Mouse (Mus musculus): ENCODE measurements at regions not wholly inside any gene's neighbourhood (a gene's known extent, or its start where the extent isn't known, plus 50 kb on each side); places are given as distances from the start of the nearest gene placed in this dataset.
A peak's percentile ranks its signal among the peaks of the same experiment; 100 is the strongest.

DNA sequence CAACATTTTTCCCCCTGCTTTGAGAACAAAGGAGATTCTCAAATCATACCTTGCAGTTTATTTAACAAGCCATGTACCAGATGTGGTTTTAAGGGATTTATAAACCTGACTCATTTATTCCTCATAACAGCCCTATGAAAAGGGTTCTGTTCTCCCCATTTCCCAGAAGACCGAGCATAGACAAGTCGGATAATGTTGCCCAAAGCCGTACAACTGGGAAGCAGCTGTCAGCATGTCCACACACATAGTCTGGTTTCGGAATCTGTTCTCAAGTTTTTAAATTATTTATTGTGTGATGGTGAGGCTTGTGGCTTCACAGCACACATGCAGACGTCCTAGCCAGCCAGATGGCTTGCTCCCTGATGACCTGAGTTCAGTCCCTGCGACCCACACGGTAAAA, 143.4 kb upstream of the Noct start:
- H3K4me3 ChIP-seq (ENCODE audit: insufficient read depth, poor library complexity, severe bottlenecking) = no peak overlapping the region
- H3K79me2 ChIP-seq (ENCODE audit: control insufficient read depth, insufficient read depth) = no peaks in the 10 kb centered on the region
- no peaks in the 10 kb centered on the region for H3K36me3 ChIP-seq (ENCODE audit: control insufficient read depth, insufficient read depth)
- H3ac ChIP-seq (ENCODE audit: control insufficient read depth, insufficient read length, low read depth) = no peak overlapping the region
- no peaks in the 10 kb centered on the region for H3K27me3 ChIP-seq (ENCODE audit: control insufficient read depth, insufficient read depth, insufficient read length)
- TF ChIP-seq MAX (IDR thresholded peaks at IDR 0.05) (no peak), MYOD1 (IDR thresholded peaks at IDR 0.05; ENCODE audit: control insufficient read depth, insufficient read length, low read depth) (peak; percentile 72)
- no peaks in the 10 kb centered on the region for H3K79me3 ChIP-seq (ENCODE audit: low read depth)

DNA sequence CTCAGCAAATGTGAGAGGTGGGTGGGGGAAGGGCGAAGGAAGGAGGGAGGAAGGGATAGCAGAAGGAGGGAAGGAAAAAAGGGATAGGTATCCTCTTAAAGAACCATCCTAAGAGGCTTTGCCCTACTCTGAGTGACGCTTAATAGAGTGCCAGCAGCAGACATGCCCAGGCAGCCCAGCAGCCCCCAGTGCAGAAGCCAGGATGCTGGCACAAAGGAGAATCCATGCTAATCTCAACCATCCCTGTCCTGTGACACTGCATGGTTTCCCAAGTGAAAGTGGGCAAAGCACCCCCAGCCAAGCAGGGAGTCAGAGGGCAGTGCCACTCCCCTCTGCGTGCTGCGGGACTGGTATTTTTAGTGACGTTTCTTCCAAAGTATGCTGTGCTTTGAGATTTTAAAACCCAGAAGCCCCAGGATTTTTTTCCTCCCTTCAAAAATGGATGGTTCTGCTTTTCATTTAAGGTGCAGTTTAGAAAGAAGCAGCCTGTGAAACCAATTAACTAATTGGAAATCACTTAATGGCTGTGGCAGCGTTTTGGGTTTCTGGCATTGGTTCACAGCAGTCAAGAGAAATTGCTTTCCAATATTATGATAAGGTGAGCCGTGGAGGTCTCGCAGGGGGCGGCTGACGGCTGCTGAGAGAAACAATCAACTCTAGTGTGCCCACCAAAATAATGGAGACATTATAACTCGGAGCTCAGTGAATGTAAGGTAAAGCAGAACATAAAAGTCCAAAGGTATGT, 141.2 kb upstream of the Noct start:
- H3K79me2 ChIP-seq (ENCODE audit: control insufficient read depth, insufficient read depth) = no peaks in the 10 kb centered on the region
- no peak overlapping the region for H3ac ChIP-seq (ENCODE audit: control insufficient read depth, insufficient read length, low read depth)
- TF ChIP-seq CTCF (IDR thresholded peaks at IDR 0.05; ENCODE audit: control insufficient read depth, insufficient read depth, insufficient read length) (no peak), MYOD1 (IDR thresholded peaks at IDR 0.05; ENCODE audit: control insufficient read depth, insufficient read length, low read depth) (no peak), MAX (IDR thresholded peaks at IDR 0.05) (no peak), CEBPB (IDR thresholded peaks at IDR 0.05; ENCODE audit: low read depth) (no peak), FOSL1 (IDR thresholded peaks at IDR 0.05; ENCODE audit: insufficient read depth, low read length, poor library complexity, severe bottlenecking) (no peak), MYOG (IDR thresholded peaks at IDR 0.05; ENCODE audit: control insufficient read depth, extremely low read depth, insufficient read length) (no peak), USF1 (IDR thresholded peaks at IDR 0.05; ENCODE audit: low read depth) (no peak)
- no peaks in the 10 kb centered on the region for H3K36me3 ChIP-seq (ENCODE audit: control insufficient read depth, insufficient read depth)
- H3K4me3 ChIP-seq (ENCODE audit: insufficient read depth, poor library complexity, severe bottlenecking) = no peak overlapping the region
- no peaks in the 10 kb centered on the region for H3K27me3 ChIP-seq (ENCODE audit: control insufficient read depth, insufficient read depth, insufficient read length)
- no peaks in the 10 kb centered on the region for H3K79me3 ChIP-seq (ENCODE audit: low read depth)

DNA sequence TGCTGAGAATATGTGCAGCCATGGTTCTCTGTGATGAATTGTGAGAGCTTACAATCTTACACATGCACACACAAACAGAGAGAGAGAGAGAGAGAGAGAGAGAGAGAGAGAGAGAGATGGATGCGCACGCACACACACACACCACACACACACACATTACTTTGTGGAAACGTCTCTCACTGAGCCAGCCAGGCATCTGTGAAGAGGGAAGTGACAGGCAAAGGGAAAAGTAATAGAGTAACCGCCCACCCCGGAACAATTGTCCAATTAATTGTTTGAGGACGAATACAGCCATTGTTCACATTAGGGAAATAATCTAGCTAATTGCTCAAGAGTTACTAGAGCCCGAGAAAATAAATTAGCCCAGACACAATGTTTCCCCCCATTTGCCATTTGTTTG, 140.7 kb upstream of the Noct start:
- H3K79me3 ChIP-seq (ENCODE audit: low read depth) = no peaks in the 10 kb centered on the region
- H3K4me3 ChIP-seq (ENCODE audit: insufficient read depth, poor library complexity, severe bottlenecking) = no peak overlapping the region
- H3K79me2 ChIP-seq (ENCODE audit: control insufficient read depth, insufficient read depth) = no peaks in the 10 kb centered on the region
- no peaks in the 10 kb centered on the region for H3K36me3 ChIP-seq (ENCODE audit: control insufficient read depth, insufficient read depth)
- H3K27me3 ChIP-seq (ENCODE audit: control insufficient read depth, insufficient read depth, insufficient read length) = no peaks in the 10 kb centered on the region
- no peak overlapping the region for H3ac ChIP-seq (ENCODE audit: control insufficient read depth, insufficient read length, low read depth)
- TF ChIP-seq USF1 (IDR thresholded peaks at IDR 0.05; ENCODE audit: low read depth) (no peak), CTCF (IDR thresholded peaks at IDR 0.05; ENCODE audit: control insufficient read depth, insufficient read depth, insufficient read length) (no peak), MYOG (IDR thresholded peaks at IDR 0.05; ENCODE audit: control insufficient read depth, extremely low read depth, insufficient read length) (no peak), MYOD1 (IDR thresholded peaks at IDR 0.05; ENCODE audit: control insufficient read depth, insufficient read length, low read depth) (no peak), MAX (IDR thresholded peaks at IDR 0.05) (no peak), FOSL1 (IDR thresholded peaks at IDR 0.05; ENCODE audit: insufficient read depth, low read length, poor library complexity, severe bottlenecking) (no peak), CEBPB (IDR thresholded peaks at IDR 0.05; ENCODE audit: low read depth) (no peak)

DNA sequence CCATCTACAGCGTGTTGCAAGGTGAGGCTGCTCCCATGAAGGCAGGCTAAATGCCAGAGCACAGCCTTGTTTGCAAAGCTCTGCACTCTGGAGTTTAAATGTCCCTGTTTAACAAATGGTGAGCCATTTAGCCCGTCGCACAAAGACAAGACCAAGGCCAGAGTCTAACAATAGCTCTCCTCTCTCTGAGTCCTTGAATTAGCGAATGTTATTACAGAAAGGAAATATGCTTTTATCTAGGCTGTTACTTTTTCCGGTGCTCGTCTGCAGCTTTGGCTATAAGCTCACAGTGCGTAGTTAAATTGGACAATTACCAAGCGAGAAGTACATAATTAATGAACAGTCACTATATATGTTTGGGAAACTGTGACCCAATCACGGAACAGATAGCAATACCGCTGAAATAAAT, 137.8 kb upstream of the Noct start:
- TF ChIP-seq FOSL1 (IDR thresholded peaks at IDR 0.05; ENCODE audit: insufficient read depth, low read length, poor library complexity, severe bottlenecking) = no peak
- TF ChIP-seq USF1 (IDR thresholded peaks at IDR 0.05; ENCODE audit: low read depth) = no peak
- no peak for TF ChIP-seq CTCF (IDR thresholded peaks at IDR 0.05; ENCODE audit: control insufficient read depth, insufficient read depth, insufficient read length)
- no peak for TF ChIP-seq CEBPB (IDR thresholded peaks at IDR 0.05; ENCODE audit: low read depth)
- no peak for TF ChIP-seq MAX (IDR thresholded peaks at IDR 0.05)
- TF ChIP-seq MYOG (IDR thresholded peaks at IDR 0.05; ENCODE audit: control insufficient read depth, extremely low read depth, insufficient read length) = no peak
- TF ChIP-seq MYOD1 (IDR thresholded peaks at IDR 0.05; ENCODE audit: control insufficient read depth, insufficient read length, low read depth) = no peak
- Histone ChIP-seq H3K79me2 (ENCODE audit: control insufficient read depth, insufficient read depth) (no peaks in the 10 kb centered on the region), H3K27me3 (ENCODE audit: control insufficient read depth, insufficient read depth, insufficient read length) (no peaks in the 10 kb centered on the region), H3K79me3 (ENCODE audit: low read depth) (no peaks in the 10 kb centered on the region), H3ac (ENCODE audit: control insufficient read depth, insufficient read length, low read depth) (no peak overlapping the region), H3K36me3 (ENCODE audit: control insufficient read depth, insufficient read depth) (no peaks in the 10 kb centered on the region), H3K4me3 (ENCODE audit: insufficient read depth, poor library complexity, severe bottlenecking) (no peak overlapping the region)

DNA sequence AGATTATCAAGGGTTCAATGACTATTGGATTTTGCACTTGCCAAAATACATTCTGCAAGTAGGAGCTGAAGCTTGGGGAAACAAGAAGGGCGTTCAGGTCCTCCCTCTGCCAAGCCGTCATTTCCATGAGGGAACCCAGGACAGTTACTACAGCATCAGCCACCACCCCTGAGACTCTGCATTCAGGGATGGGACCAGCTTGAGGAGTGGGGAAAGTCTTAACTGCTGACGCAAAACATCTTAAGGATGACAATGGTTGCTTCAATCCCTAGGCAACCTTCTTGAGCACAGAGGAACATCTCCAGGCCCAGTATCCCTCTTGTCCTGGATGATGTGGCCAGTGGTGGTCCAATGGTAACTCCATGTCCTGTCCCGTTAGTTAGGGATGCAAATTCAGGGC, 137.2 kb upstream of the Noct start:
- TF ChIP-seq MAX (IDR thresholded peaks at IDR 0.05) = no peak
- no peak for TF ChIP-seq MYOG (IDR thresholded peaks at IDR 0.05; ENCODE audit: control insufficient read depth, extremely low read depth, insufficient read length)
- no peak for TF ChIP-seq CEBPB (IDR thresholded peaks at IDR 0.05; ENCODE audit: low read depth)
- TF ChIP-seq USF1 (IDR thresholded peaks at IDR 0.05; ENCODE audit: low read depth) = no peak
- no peak for TF ChIP-seq CTCF (IDR thresholded peaks at IDR 0.05; ENCODE audit: control insufficient read depth, insufficient read depth, insufficient read length)
- no peak for TF ChIP-seq MYOD1 (IDR thresholded peaks at IDR 0.05; ENCODE audit: control insufficient read depth, insufficient read length, low read depth)
- no peak for TF ChIP-seq FOSL1 (IDR thresholded peaks at IDR 0.05; ENCODE audit: insufficient read depth, low read length, poor library complexity, severe bottlenecking)
- no peaks in the 10 kb centered on the region for H3K79me2 ChIP-seq (ENCODE audit: control insufficient read depth, insufficient read depth)

More for the DNA sequence above, 137.2 kb upstream of the Noct start:
- Histone ChIP-seq H3K4me3 (ENCODE audit: insufficient read depth, poor library complexity, severe bottlenecking) (no peak overlapping the region), H3ac (ENCODE audit: control insufficient read depth, insufficient read length, low read depth) (no peak overlapping the region), H3K36me3 (ENCODE audit: control insufficient read depth, insufficient read depth) (no peaks in the 10 kb centered on the region), H3K27me3 (ENCODE audit: control insufficient read depth, insufficient read depth, insufficient read length) (no peaks in the 10 kb centered on the region), H3K79me3 (ENCODE audit: low read depth) (no peaks in the 10 kb centered on the region)
